Mouse (Mus musculus) limb, embryonic 10.5 days (tissue): ENCODE data around the gene Ube2h. TPM values are rescaled to one million over a fixed set of nuclear protein-coding genes. Genes with fewer than 3 reads are reported as not detected.

Experiments
- DNase-seq: peaks from one replicate; pipeline ENCODE4 v3.0.0-alpha.2; 2017; ENCODE audit warnings: low spot score
- H3K27ac ChIP-seq: fragments of 300-500 bp; sonication (generic); 2 replicates; pipeline ENCODE4 v1.5.1; 2016; ENCODE audit warnings: mild to moderate bottlenecking
- H3K27me3 ChIP-seq: fragments of 300-500 bp; sonication (generic); 2 replicates; pipeline ENCODE4 v1.6.1; 2016; ENCODE audit warnings: low read depth, mild to moderate bottlenecking; ENCODE audit not compliant: poor library complexity, severe bottlenecking
- H3K36me3 ChIP-seq: fragments of 300-500 bp; sonication (generic); 2 replicates; pipeline ENCODE4 v1.6.1; 2016; ENCODE audit warnings: mild to moderate bottlenecking, moderate library complexity
- H3K4me1 ChIP-seq: fragments of 300-500 bp; sonication (generic); 2 replicates; pipeline ENCODE4 v1.6.1; 2016
- H3K4me3 ChIP-seq: fragments of 300-500 bp; sonication (generic); 2 replicates; pipeline ENCODE4 v1.5.1; 2016; ENCODE audit warnings: mild to moderate bottlenecking, moderate library complexity
- H3K9me3 ChIP-seq: fragments of 300-500 bp; sonication (generic); replicated peaks from 2 replicates; pipeline ENCODE4 v1.6.1; 2016; ENCODE audit warnings: mild to moderate bottlenecking
- WGBS: fragments of 180-500 bp; shearing (Covaris S2); methylation state at CpG from one replicate; pipeline ENCODE4 v1.1.7; 2016; 5-methylcytosine and 5-hydroxymethylcytosine counted together
- polyA plus RNA-seq: library from polyadenylated mRNA; unstranded; fragments of >200 nt; fragmentation: Nextera tagmentation; extraction: Ambion mirVana; gene quantifications from 2 replicates; pipeline ENCODE4 v1.2.1, GENCODE M21; 2016

The Ube2h gene
- polyA plus RNA-seq, 1 experiment from 2014 or later, result 41.2 TPM

DNA sequence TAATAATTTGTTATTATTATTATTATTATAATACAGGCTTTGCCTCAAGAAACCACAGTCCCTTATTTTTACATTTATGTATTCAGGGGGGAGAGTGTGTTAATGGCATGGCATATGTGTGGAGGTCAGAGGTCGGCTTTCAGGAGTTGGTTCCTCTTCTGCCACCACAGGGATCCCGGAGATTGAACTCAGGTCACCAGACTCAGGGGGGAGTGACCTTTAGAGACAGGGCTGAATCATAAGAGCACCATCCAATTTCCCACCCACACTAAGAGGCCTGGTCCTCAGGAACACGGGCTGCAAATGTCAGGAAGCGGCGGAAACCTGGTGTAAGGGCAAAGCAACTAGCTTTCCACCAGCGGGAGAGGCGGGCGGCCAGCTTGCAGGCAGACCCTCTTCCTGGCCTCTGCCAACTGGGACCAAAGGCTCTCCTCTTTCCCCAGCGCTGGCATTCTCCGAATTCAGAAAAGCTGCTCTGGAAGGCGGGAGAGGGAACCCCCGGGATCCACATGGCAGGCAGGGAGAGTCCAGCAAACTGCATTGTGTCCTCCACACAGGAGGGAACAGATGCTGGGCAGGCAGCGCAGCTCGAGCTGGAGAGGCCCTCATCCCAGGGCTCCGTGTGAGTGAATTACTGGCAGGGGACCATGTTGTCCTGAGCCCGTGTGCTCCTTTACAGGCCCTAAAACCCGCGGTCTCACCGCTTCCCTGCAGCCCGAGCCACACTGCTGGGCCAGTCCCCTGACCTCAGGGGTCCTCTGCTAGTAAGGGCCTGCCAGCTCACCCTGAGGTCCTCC lies 99.8 kb downstream of the Ube2h start:
- Histone ChIP-seq H3K27ac (peak overlapping the region; percentile 63; the same call in 1 of the 2 replicates), H3K27me3 (no peaks in the 10 kb centered on the region), H3K9me3 (no peaks in the 10 kb centered on the region), H3K4me3 (no peak overlapping the region), H3K36me3 (no peaks in the 10 kb centered on the region), H3K4me1 (peaks cover 12% of the 10 kb centered on the region)
- WGBS, result 61% methylated on average over 20 of the region's 20 CpGs
- DNase-seq, result no peak

DNA sequence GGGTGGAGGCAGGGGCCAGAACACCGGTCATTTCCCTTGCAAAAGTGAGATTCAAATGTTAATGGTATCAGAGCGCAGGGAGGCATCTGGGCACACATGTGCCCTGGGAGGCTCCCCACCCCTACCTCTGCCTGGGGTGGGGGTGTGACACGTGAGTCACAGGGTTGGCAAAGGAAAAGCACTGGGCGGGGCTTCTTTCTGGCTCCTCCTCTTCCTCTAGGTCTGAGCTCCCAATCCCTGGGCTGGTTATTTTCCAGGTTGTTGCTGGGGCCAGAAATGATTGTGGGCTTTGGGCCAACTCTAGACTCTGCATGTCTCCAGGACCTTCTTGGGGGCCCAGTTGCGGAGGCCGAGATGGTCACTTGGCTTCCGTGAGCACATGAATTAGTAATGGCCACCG lies 108.2 kb downstream of the Ube2h start:
- Histone ChIP-seq H3K36me3 (no peaks in the 10 kb centered on the region), H3K27me3 (no peaks in the 10 kb centered on the region), H3K27ac (no peak overlapping the region), H3K4me3 (no peak overlapping the region), H3K4me1 (no peaks in the 10 kb centered on the region; the same call in 1 of the 2 replicates), H3K9me3 (no peaks in the 10 kb centered on the region)
- DNase-seq, result no peak
- 81% methylated on average over 8 of the region's 8 CpGs for WGBS

- Histone ChIP-seq H3K4me3 (no peak overlapping the region), H3K27me3 (no peaks in the 10 kb centered on the region), H3K36me3 (no peaks in the 10 kb centered on the region), H3K27ac (no peak overlapping the region), H3K9me3 (no peaks in the 10 kb centered on the region), H3K4me1 (no peaks in the 10 kb centered on the region; the same call in 1 of the 2 replicates)
- 81% methylated on average over 11 of the region's 11 CpGs for WGBS
- no peak for DNase-seq
Measured at GRCm38 (mm10) chr6:30195656-30196055, 108.7 kb downstream of the Ube2h start.

DNA sequence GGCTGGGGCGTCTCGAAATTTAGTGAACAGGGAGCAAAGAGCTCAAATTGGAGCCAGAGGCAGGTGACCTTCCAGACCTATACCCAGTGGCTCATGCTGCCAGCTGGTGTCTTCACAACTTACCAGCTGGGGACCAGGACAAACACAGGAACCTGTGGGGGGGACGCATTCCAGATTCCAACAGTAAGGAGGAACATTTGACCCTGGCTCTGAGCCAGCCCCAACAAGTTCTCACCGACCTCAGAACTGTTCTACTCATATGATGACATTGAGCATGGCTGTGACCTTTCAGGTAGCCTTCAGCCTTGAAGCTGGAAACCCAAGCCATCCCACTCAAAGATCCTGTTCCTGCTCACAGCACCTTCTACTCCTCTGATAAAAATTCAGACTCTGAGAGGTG lies 120.7 kb downstream of the Ube2h start:
- Histone ChIP-seq H3K4me1 (peaks cover 16% of the 10 kb centered on the region), H3K27me3 (peaks cover 48% of the 10 kb centered on the region), H3K27ac (no peak overlapping the region), H3K36me3 (no peaks in the 10 kb centered on the region), H3K9me3 (no peaks in the 10 kb centered on the region), H3K4me3 (no peak overlapping the region)
- DNase-seq, result no peak
- WGBS, result 85% methylated on average over 4 of the region's 4 CpGs

- WGBS, result 65% methylated on average over 6 of the region's 6 CpGs
- peaks cover 25% of the 10 kb centered on the region for H3K4me1 ChIP-seq
- DNase-seq, result no peak
Measured at GRCm38 (mm10) chr6:30182038-30182437, 122.3 kb downstream of the Ube2h start.

DNA sequence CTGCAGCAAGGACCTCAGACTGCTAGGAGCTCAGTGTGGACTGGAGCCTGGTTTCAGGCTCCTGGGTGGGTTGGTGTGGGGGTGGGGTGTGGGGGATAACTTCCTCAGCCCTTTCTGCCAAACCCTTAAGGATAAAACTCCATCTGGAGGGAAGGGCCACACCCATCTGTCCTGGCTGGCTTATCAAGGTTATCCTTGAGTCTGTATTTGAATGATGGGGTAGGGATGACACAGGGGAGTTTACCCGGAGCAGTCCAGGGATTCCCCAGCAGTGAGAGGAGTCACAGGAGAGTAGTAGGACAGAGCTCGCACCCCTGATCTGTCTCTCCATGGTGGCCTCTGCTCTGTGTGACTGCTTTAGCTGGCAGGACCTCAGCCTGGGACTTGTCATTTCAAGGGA lies 124.0 kb downstream of the Ube2h start:
- no peak overlapping the region for H3K4me3 ChIP-seq
- WGBS, result 21% methylated on average over 2 of the region's 2 CpGs
- H3K27me3 ChIP-seq, result peaks cover 81% of the 10 kb centered on the region
- no peaks in the 10 kb centered on the region for H3K36me3 ChIP-seq
- no peak overlapping the region for H3K27ac ChIP-seq
- no peak for DNase-seq
- peaks cover 38% of the 10 kb centered on the region for H3K4me1 ChIP-seq
- no peaks in the 10 kb centered on the region for H3K9me3 ChIP-seq

More at GRCm38 (mm10) chr6:30182038-30182437, 122.3 kb downstream of the Ube2h start:
- Histone ChIP-seq H3K27ac (no peak overlapping the region), H3K9me3 (no peaks in the 10 kb centered on the region), H3K36me3 (no peaks in the 10 kb centered on the region), H3K27me3 (peaks cover 64% of the 10 kb centered on the region), H3K4me3 (no peak overlapping the region)

GRCm38 (mm10) chr6:30179046-30179445 lies 125.3 kb downstream of the Ube2h start:
- no peaks in the 10 kb centered on the region for H3K9me3 ChIP-seq
- no peak overlapping the region for H3K27ac ChIP-seq
- H3K36me3 ChIP-seq, result no peaks in the 10 kb centered on the region
- H3K4me3 ChIP-seq, result no peak overlapping the region
- DNase-seq, result no peak
- H3K27me3 ChIP-seq, result peaks cover 94% of the 10 kb centered on the region
- peaks cover 50% of the 10 kb centered on the region for H3K4me1 ChIP-seq
- WGBS, result 21% methylated on average over 11 of the region's 11 CpGs

- Histone ChIP-seq H3K27me3 (peaks cover 100% of the 10 kb centered on the region), H3K36me3 (no peaks in the 10 kb centered on the region), H3K4me1 (peaks cover 60% of the 10 kb centered on the region), H3K9me3 (no peaks in the 10 kb centered on the region), H3K27ac (no peak overlapping the region), H3K4me3 (peak overlapping the region; percentile 16; the same call in 1 of the 2 replicates)
- DNase-seq, result no peak
- 2% methylated on average over 27 of the region's 27 CpGs for WGBS
Measured at GRCm38 (mm10) chr6:30178023-30178639, 126.2 kb downstream of the Ube2h start.

- Histone ChIP-seq H3K27me3 (peaks cover 100% of the 10 kb centered on the region), H3K36me3 (no peaks in the 10 kb centered on the region), H3K4me3 (no peak overlapping the region), H3K27ac (no peak overlapping the region), H3K9me3 (no peaks in the 10 kb centered on the region), H3K4me1 (peaks cover 65% of the 10 kb centered on the region)
- peak; percentile 65 for DNase-seq
- WGBS, result under 1% methylated on average over 14 of the region's 14 CpGs
Measured at GRCm38 (mm10) chr6:30177305-30177704, 127.0 kb downstream of the Ube2h start.

DNA sequence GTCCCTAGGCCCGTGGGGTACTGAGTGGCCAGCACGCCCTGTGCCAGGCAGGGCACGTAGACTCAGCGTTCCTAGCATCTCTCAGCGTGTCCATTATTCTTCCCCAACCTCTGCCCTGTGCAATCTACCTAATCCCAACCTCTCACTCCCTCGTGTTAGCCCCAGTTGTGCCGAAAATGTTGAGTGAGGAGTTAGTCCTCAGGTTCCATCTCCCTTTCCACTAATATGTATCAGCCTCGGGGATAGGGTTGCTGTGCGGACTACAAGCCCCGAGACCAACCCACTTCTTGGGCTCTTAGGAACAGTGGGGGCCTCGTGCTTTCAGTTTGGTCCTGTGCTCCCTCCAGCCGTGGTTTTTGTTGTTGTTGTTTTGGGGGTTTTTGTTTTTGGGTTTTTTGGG lies 127.8 kb downstream of the Ube2h start:
- H3K27me3 ChIP-seq, result peaks cover 100% of the 10 kb centered on the region
- peak overlapping the region; percentile 41; the same call in 1 of the 2 replicates for H3K4me3 ChIP-seq
- no peak overlapping the region for H3K27ac ChIP-seq
- H3K4me1 ChIP-seq, result peaks cover 64% of the 10 kb centered on the region
- DNase-seq, result no peak
- no peaks in the 10 kb centered on the region for H3K36me3 ChIP-seq
- WGBS, result 3% methylated on average over 12 of the region's 12 CpGs
- H3K9me3 ChIP-seq, result no peaks in the 10 kb centered on the region

DNA sequence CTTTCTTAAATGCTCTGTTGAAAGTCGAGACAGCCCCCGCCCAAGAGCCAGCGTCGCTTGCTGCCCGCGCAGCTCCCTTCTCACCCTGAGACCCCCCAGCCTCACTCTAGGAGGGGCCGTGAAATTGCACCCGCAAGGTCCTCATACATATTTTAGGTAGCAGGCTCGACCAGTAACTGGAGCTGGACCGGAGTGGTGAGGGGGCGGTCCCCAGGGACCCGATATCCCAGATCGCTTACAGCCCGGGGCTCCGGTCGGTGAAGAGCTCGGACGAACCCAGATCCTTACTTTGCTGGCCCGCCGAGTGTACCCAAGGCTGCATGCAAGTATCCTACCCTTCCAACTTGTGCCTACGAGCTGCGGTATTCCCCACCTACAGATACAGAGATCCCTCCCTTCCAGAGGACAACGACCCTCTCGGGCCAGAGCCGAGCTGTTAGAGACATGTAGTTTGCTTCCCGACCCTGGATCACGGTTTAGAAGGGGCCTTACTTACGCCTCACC lies 128.4 kb downstream of the Ube2h start:
- peak; percentile 60 for DNase-seq
- Histone ChIP-seq H3K27me3 (peaks cover 100% of the 10 kb centered on the region), H3K36me3 (no peaks in the 10 kb centered on the region), H3K27ac (no peak overlapping the region), H3K4me1 (peaks cover 67% of the 10 kb centered on the region), H3K4me3 (peak overlapping the region; percentile 41), H3K9me3 (no peaks in the 10 kb centered on the region)
- WGBS, result under 1% methylated on average over 28 of the region's 28 CpGs

GRCm38 (mm10) chr6:30175225-30175917 lies 129.0 kb downstream of the Ube2h start:
- no peaks in the 10 kb centered on the region for H3K36me3 ChIP-seq
- peak overlapping the region; percentile 41 for H3K4me3 ChIP-seq
- H3K4me1 ChIP-seq, result peaks cover 67% of the 10 kb centered on the region
- peaks cover 100% of the 10 kb centered on the region for H3K27me3 ChIP-seq
- peak; percentile 71 for DNase-seq
- WGBS, result under 1% methylated on average over 45 of the region's 45 CpGs
- no peak overlapping the region for H3K27ac ChIP-seq
- H3K9me3 ChIP-seq, result no peaks in the 10 kb centered on the region
